Comparison of ENCODE assay signal across 8 mouse cellular contexts in genomic region chr9:123260611-123261021, GRCm38 (mm10). TPM values are rescaled to one million over a fixed set of nuclear protein-coding genes. Genes with fewer than 3 reads are reported as not detected.
DNase-seq lines count a peak whose midpoint lies in the region; ATAC-seq and TF ChIP-seq lines count a peak whose summit lies in the region.

TSS of gene Tmem158 (minus strand) at chr9:123260764.

- peak; percentile 73 for DNase-seq in T-cell, adult 2 months (ENCODE audit: low spot score)
- DNase-seq in cerebellum, postnatal 36 days, result peak; percentile 67 to 77
- DNase-seq in gastrocnemius, adult 8-10 months (ENCODE audit: low spot score in 2 of 2), result peak; percentile 54 to 57
- peak; percentile 93 for DNase-seq in hindbrain, postnatal 0 days (ENCODE audit: low spot score)
- peak; percentile 83 to 85 for DNase-seq in left cerebral cortex, adult 2 months (ENCODE audit: extremely low spot score in 1 of 2, low spot score in 2 of 2)
- DNase-seq in right cerebral cortex, postnatal 10 days (ENCODE audit: low spot score in 2 of 2), result peak; percentile 90 to 93
- DNase-seq in urinary bladder, postnatal 36 days (ENCODE audit: low spot score in 2 of 2), result peak; percentile 80 to 84

- H3K36me3 ChIP-seq in hindbrain, postnatal 0 days (ENCODE audit: insufficient read depth, low read length), result no peaks in the 10 kb centered on the region
- H3K36me3 ChIP-seq in macrophage (ENCODE audit: inconsistent target), result no peaks in the 10 kb centered on the region

- H3K4me3 ChIP-seq in hindbrain, postnatal 0 days (ENCODE audit: low read length), result peak within 1 kb of the TSS; percentile 73
- H3K4me3 ChIP-seq in left cerebral cortex, adult 2 months, result peak within 1 kb of the TSS; percentile 68
- H3K4me3 ChIP-seq in macrophage (ENCODE audit: inconsistent target), result peak within 1 kb of the TSS; percentile 15; the same call in 1 of the 2 replicates

- peak within 1 kb of the TSS; percentile 85 for H3K4me2 ChIP-seq in hindbrain, postnatal 0 days (ENCODE audit: low read depth, low read length)

- peak within 1 kb of the TSS; percentile 82 for H3K27ac ChIP-seq in hindbrain, postnatal 0 days
- peak within 1 kb of the TSS; percentile 91 for H3K27ac ChIP-seq in left cerebral cortex, adult 2 months
- no peak within 1 kb of the TSS for H3K27ac ChIP-seq in macrophage

- no peak for TF ChIP-seq CTCF in hindbrain, postnatal 0 days (IDR thresholded peaks at IDR 0.05; ENCODE audit: low read depth)
- TF ChIP-seq CTCF in left cerebral cortex, adult 2 months (IDR thresholded peaks at IDR 0.05), result no peak

- H3K9ac ChIP-seq in hindbrain, postnatal 0 days (replicated peaks; ENCODE audit: low read length), result peak within 1 kb of the TSS; percentile 72

- no peaks in the 10 kb centered on the region for H3K79me2 ChIP-seq in macrophage (ENCODE audit: inconsistent target)

- intact Hi-C loops in left cerebral cortex, adult 2 months (cut with DNase I), result loop anchor here (1.0 to 2.0 kb wide), 2 partner anchors 178 to 268 kb away; partner anchors contain the start of gene Sacm1l

- WGBS in hindbrain, postnatal 0 days, result under 1% methylated on average over 27 of the region's 40 CpGs
- WGBS in macrophage (ENCODE audit: missing documents), result under 1% methylated on average over 38 of the region's 40 CpGs

- H3K4me1 ChIP-seq in hindbrain, postnatal 0 days (ENCODE audit: insufficient read depth, low read length), result peaks cover 5% of the 10 kb centered on the region; the same call in 1 of the 2 replicates

- ATAC-seq in hindbrain, postnatal 0 days, result peak; percentile 85

- H3K27me3 ChIP-seq in hindbrain, postnatal 0 days (ENCODE audit: insufficient read depth, low read length), result no peaks in the 10 kb centered on the region

- H3K9me3 ChIP-seq in hindbrain, postnatal 0 days (ENCODE audit: low read length), result no peaks in the 10 kb centered on the region

RNA-seq across cellular contexts. Expression of gene Tmem158, which starts in this region (rescaled TPM):
- 1 to 10 TPM in 2 of 4 experiments, under 1 TPM in 2; 0.60 to 1.5 (median 1.0) TPM for total RNA-seq in gastrocnemius, adult 8-10 months (2022)
- 153 and 182 TPM in 2 replicates for total RNA-seq in hindbrain, postnatal 0 days (2014; rRNA removed)
- polyA plus RNA-seq in hindbrain, postnatal 0 days (2015; fragmentation: Nextera tagmentation; extraction: Ambion mirVana), result 46.1 and 51.6 TPM in 2 replicates
- 10 to 100 TPM; 44.7 to 60.5 TPM for total RNA-seq in left cerebral cortex, adult 2 months (2021)
- under 1 TPM in 2 of 26 experiments, not detected in 24; 0.38 to 0.92 TPM for total RNA-seq in macrophage (2018; cell fraction: chromatin; rRNA removed)
- total RNA-seq in macrophage (2018; cell fraction: cytosol; rRNA removed), result 1 to 10 TPM in 13 of 26 experiments, under 1 TPM in 13; 0.15 to 3.0 (median 1.1) TPM
- 1 to 10 TPM in 8 of 26 experiments, under 1 TPM in 13, not detected in 5; 0.28 to 2.6 (median 0.86) TPM for total RNA-seq in macrophage (2018; cell fraction: nucleus; rRNA removed)
- 0.50 to 2.5 TPM (median 1.4 TPM) in 3 replicates for polyA plus RNA-seq in macrophage (2018)

Comparison
In these comparisons a context has a peak if more than half of its experiments do, and no peak if none do; other contexts are left out.
1. RNA of gene Tmem158 (total RNA-seq): 153 to 182 TPM in hindbrain, postnatal 0 days and 44.7 to 60.5 TPM in left cerebral cortex, adult 2 months; 0.60 to 1.5 TPM in gastrocnemius, adult 8-10 months; every median in the first group is over 10 times any median in the second.
2. RNA of gene Tmem158 (polyA plus RNA-seq): 46.1 to 51.6 TPM in hindbrain, postnatal 0 days; 0.50 to 2.5 TPM in macrophage; every median in the first group is over 10 times any median in the second.
3. H3K4me3 ChIP-seq: peak in every context shown above with its lines; median percentile 73 in hindbrain, postnatal 0 days; 68 in left cerebral cortex, adult 2 months; 15 in macrophage.
4. Peak in every context shown above with its lines, with median percentiles within 50 percentile points of each other: DNase-seq.